Mouse (Mus musculus): ENCODE measurements around the gene Sept1. TPM values are rescaled to one million over a fixed set of nuclear protein-coding genes. Genes with fewer than 3 reads are reported as not detected.
"Not testable (repeated sequence)": the region's sequence is repeated elsewhere in the genome, so short reads cannot be mapped to it uniquely, and the experiment has no call there.

The Sept1 gene
- total and polyA plus RNA-seq, 2 experiments from 2014 or later, result 0.22 to 5.3 TPM

DNA sequence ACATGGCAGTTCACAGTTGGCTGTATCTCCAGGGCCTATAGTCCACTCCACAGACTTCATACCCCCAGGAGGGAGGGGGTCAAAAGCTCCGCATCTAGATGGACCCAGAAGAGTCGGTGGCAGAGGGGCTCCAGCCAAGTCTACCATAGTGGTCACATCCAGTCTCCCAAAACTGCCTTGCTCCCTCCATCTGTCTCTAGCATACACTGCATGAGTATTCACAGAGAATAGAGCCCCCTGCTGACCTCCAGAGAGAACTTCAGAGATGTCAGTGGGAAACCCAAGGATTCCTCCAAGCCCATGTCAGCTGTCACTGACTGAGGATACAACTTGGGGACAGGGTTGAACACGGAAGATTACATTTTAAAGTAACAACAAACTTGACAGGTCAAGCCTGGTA, 47.3 kb downstream of the Sept1 start:
- Histone ChIP-seq H3K9me3 (ENCODE audit: low read length) (no peaks in the 10 kb centered on the region), H3K27me3 (ENCODE audit: insufficient read depth, low read length) (no peaks in the 10 kb centered on the region), H3K9ac (replicated peaks; ENCODE audit: low read length, poor library complexity, severe bottlenecking) (no peak overlapping the region), H3K27ac (ENCODE audit: low read depth, low read length) (no peak overlapping the region), H3K4me3 (ENCODE audit: low read depth, low read length) (no peak overlapping the region), H3K4me1 (ENCODE audit: insufficient read depth, low read length) (no peaks in the 10 kb centered on the region), H3K4me2 (ENCODE audit: low read depth, low read length, poor library complexity, severe bottlenecking) (no peak overlapping the region), H3K36me3 (ENCODE audit: insufficient read depth, low read length) (no peaks in the 10 kb centered on the region)
- DNase-seq (ENCODE audit: low spot score), result peak; percentile 44
- peak; percentile 66 for TF ChIP-seq CTCF (IDR thresholded peaks at IDR 0.05)
- ATAC-seq (ENCODE audit: low FRiP score), result no peak
- 70% methylated on average over 3 of the region's 3 CpGs for WGBS

DNA sequence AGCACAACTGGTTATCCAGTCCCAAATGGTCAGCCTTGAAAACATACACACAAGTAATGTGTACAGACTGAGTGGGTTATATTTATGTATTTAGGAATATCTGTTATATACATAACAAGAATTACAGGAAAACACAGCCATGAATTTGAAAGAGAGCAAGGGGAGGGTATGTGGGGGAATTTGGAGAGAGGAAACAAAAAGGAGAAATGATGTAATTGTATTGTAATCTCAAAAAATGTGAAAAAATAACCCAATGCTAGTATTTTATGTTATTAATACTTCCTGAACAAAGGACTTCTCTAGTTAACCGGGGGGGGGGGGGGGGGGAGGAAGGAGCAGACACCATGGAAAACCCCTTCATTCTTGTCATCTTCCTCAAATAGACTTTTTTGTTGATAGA, 48.2 kb downstream of the Sept1 start:
- Histone ChIP-seq H3K4me3 (ENCODE audit: low read depth, low read length) (no peak overlapping the region), H3K4me2 (ENCODE audit: low read depth, low read length, poor library complexity, severe bottlenecking) (no peak overlapping the region), H3K4me1 (ENCODE audit: insufficient read depth, low read length) (no peaks in the 10 kb centered on the region), H3K27me3 (ENCODE audit: insufficient read depth, low read length) (no peaks in the 10 kb centered on the region), H3K9me3 (ENCODE audit: low read length) (no peaks in the 10 kb centered on the region), H3K27ac (ENCODE audit: low read depth, low read length) (no peak overlapping the region), H3K9ac (replicated peaks; ENCODE audit: low read length, poor library complexity, severe bottlenecking) (no peak overlapping the region), H3K36me3 (ENCODE audit: insufficient read depth, low read length) (no peaks in the 10 kb centered on the region)
- 57% methylated on average over 1 of the region's 1 CpGs for WGBS
- no peak for TF ChIP-seq CTCF (IDR thresholded peaks at IDR 0.05)
- DNase-seq (ENCODE audit: low spot score) (no peak), ATAC-seq (ENCODE audit: low FRiP score) (no peak)

DNA sequence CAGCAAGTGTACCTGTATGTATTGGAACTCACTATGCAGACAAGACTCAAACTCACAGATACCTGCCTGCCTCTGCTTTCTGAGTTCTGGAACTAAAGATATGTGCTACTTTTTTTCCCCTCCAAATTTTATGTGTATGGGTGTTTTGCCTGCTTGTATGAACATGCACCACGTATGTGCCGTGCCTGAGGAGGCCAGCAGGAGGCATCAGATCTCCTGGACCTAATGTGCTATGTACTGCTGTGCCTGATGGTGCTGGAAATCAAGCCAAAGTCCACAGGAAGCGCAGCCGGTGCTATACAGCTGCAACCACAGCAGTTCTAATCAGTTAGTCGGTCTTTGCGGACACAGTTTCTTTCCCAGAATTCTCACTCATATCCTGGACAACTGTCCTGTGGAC, 49.1 kb downstream of the Sept1 start:
- no peak overlapping the region for H3K4me2 ChIP-seq (ENCODE audit: low read depth, low read length, poor library complexity, severe bottlenecking)
- no peak overlapping the region for H3K9ac ChIP-seq (replicated peaks; ENCODE audit: low read length, poor library complexity, severe bottlenecking)
- no peak overlapping the region for H3K27ac ChIP-seq (ENCODE audit: low read depth, low read length)
- DNase-seq (ENCODE audit: low spot score) (no peak), ATAC-seq (ENCODE audit: low FRiP score) (no peak)
- H3K9me3 ChIP-seq (ENCODE audit: low read length), result no peaks in the 10 kb centered on the region
- no peak overlapping the region for H3K4me3 ChIP-seq (ENCODE audit: low read depth, low read length)
- H3K4me1 ChIP-seq (ENCODE audit: insufficient read depth, low read length), result no peaks in the 10 kb centered on the region
- H3K36me3 ChIP-seq (ENCODE audit: insufficient read depth, low read length), result no peaks in the 10 kb centered on the region
- 84% methylated on average over 6 of the region's 6 CpGs for WGBS
- TF ChIP-seq CTCF (IDR thresholded peaks at IDR 0.05), result peak; percentile 27; the same call in 1 of the 2 replicates
- H3K27me3 ChIP-seq (ENCODE audit: insufficient read depth, low read length), result no peaks in the 10 kb centered on the region

DNA sequence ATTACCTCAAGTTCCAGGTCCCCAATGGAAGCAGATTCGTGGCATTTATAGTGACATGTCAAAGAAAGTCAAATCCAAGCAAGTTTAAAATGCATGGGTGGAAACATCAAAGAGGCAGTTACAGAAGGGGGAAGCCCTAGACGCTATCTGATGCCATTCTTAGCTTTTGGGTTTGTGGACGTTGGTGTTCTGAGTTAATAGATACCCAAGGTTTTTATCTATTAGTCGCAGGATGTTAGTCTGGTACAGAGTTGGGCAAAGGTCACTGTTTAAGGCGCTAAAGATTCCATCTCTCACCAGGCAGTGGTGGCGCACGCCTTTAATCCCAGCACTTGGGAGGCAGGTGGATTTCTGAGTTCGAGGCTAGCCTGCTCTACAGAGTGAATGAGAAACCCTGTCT, 49.6 kb downstream of the Sept1 start:
- no peak overlapping the region for H3K27ac ChIP-seq (ENCODE audit: low read depth, low read length)
- no peak overlapping the region for H3K4me3 ChIP-seq (ENCODE audit: low read depth, low read length)
- no peaks in the 10 kb centered on the region for H3K27me3 ChIP-seq (ENCODE audit: insufficient read depth, low read length)
- H3K4me2 ChIP-seq (ENCODE audit: low read depth, low read length, poor library complexity, severe bottlenecking), result no peak overlapping the region
- no peaks in the 10 kb centered on the region for H3K4me1 ChIP-seq (ENCODE audit: insufficient read depth, low read length)
- no peak for TF ChIP-seq CTCF (IDR thresholded peaks at IDR 0.05)
- no peak for DNase-seq (ENCODE audit: low spot score)
- ATAC-seq (ENCODE audit: low FRiP score), result no peak
- no peaks in the 10 kb centered on the region for H3K36me3 ChIP-seq (ENCODE audit: insufficient read depth, low read length)
- no peaks in the 10 kb centered on the region for H3K9me3 ChIP-seq (ENCODE audit: low read length)
- 81% methylated on average over 8 of the region's 8 CpGs for WGBS
- H3K9ac ChIP-seq (replicated peaks; ENCODE audit: low read length, poor library complexity, severe bottlenecking), result no peak overlapping the region

GRCm38 (mm10) chr7:127181724-127182123, 51.2 kb downstream of the Sept1 start:
- H3K4me2 ChIP-seq (ENCODE audit: low read depth, low read length, poor library complexity, severe bottlenecking); H3K4me3 ChIP-seq (ENCODE audit: low read depth, low read length); ATAC-seq (ENCODE audit: low FRiP score); H3K9ac ChIP-seq (replicated peaks; ENCODE audit: low read length, poor library complexity, severe bottlenecking); H3K27ac ChIP-seq (ENCODE audit: low read depth, low read length); DNase-seq (ENCODE audit: low spot score); H3K9me3 ChIP-seq (ENCODE audit: low read length); H3K36me3 ChIP-seq (ENCODE audit: insufficient read depth, low read length); H3K4me1 ChIP-seq (ENCODE audit: insufficient read depth, low read length); H3K27me3 ChIP-seq (ENCODE audit: insufficient read depth, low read length): not testable (repeated sequence)
- 15% methylated on average over 2 of the region's 3 CpGs for WGBS

DNA sequence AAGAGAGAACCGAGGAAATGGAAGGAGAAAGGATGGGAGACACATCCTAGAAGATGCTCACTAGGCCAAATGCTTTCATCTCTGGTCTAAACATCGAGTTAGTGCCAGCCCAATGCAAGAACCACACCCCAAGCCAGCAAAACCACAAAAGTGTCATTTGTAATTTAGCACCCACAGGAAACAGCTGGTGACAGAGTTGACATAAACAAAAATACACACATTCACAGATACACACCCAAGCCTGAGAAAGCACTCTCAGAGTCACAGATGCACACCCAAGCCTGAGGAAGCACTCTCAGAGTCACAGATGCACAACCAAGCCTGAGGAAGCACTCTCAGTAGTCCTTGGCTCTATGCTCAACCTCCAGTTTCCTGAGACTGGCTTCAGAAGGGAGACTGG, 52.1 kb downstream of the Sept1 start:
- DNase-seq (ENCODE audit: low spot score) (no peak), ATAC-seq (ENCODE audit: low FRiP score) (no peak)
- Histone ChIP-seq H3K4me3 (ENCODE audit: low read depth, low read length) (no peak overlapping the region), H3K9ac (replicated peaks; ENCODE audit: low read length, poor library complexity, severe bottlenecking) (no peak overlapping the region), H3K27ac (ENCODE audit: low read depth, low read length) (no peak overlapping the region), H3K27me3 (ENCODE audit: insufficient read depth, low read length) (no peaks in the 10 kb centered on the region), H3K4me1 (ENCODE audit: insufficient read depth, low read length) (no peaks in the 10 kb centered on the region), H3K9me3 (ENCODE audit: low read length) (no peaks in the 10 kb centered on the region), H3K36me3 (ENCODE audit: insufficient read depth, low read length) (no peaks in the 10 kb centered on the region), H3K4me2 (ENCODE audit: low read depth, low read length, poor library complexity, severe bottlenecking) (no peak overlapping the region)
- 67% methylated on average over 2 of the region's 2 CpGs for WGBS
- no peak for TF ChIP-seq CTCF (IDR thresholded peaks at IDR 0.05)

Measured in midbrain, postnatal 0 days (tissue).